Mouse (Mus musculus) limb, embryonic 15.5 days (tissue): ENCODE data around the gene Sorbs2. TPM values are rescaled to one million over a fixed set of nuclear protein-coding genes. Genes with fewer than 3 reads are reported as not detected.
"Not testable (repeated sequence)": the region's sequence is repeated elsewhere in the genome, so short reads cannot be mapped to it uniquely, and the experiment has no call there.

Experiments used
- ATAC-seq: fragments of 200-750 bp; cut with Nextera tagmentation; 2 replicates; pipeline ENCODE4 v1.8.0; 2017; ENCODE audit warnings: low read depth, moderate TSS enrichment; ENCODE audit not compliant: insufficient number of reproducible peaks, low FRiP score, low TSS enrichment
- H3K27ac ChIP-seq: fragments of 300-500 bp; sonication (generic); 2 replicates; pipeline ENCODE4 v1.5.1; 2015; ENCODE audit warnings: moderate library complexity, mild to moderate bottlenecking, inconsistent platforms
- H3K27me3 ChIP-seq: fragments of 300-500 bp; sonication (generic); 2 replicates; pipeline ENCODE4 v1.6.1; 2015; ENCODE audit warnings: inconsistent platforms
- H3K36me3 ChIP-seq: fragments of 300-500 bp; sonication (generic); 2 replicates; pipeline ENCODE4 v1.6.1; 2015; ENCODE audit warnings: inconsistent platforms
- H3K4me1 ChIP-seq: fragments of 300-500 bp; sonication (generic); 2 replicates; pipeline ENCODE4 v1.6.1; 2015; ENCODE audit warnings: inconsistent platforms
- H3K4me2 ChIP-seq: fragments of 300-500 bp; sonication (generic); 2 replicates; pipeline ENCODE4 v1.6.1; 2015; ENCODE audit warnings: mild to moderate bottlenecking, inconsistent platforms
- H3K4me3 ChIP-seq: fragments of 300-500 bp; sonication (generic); 2 replicates; pipeline ENCODE4 v1.5.1; 2015; ENCODE audit warnings: mild to moderate bottlenecking, inconsistent platforms
- H3K9ac ChIP-seq: fragments of 300-500 bp; sonication (generic); 2 replicates; pipeline ENCODE4 v1.6.1; 2015; ENCODE audit warnings: inconsistent platforms
- H3K9me3 ChIP-seq: fragments of 300-500 bp; sonication (generic); 2 replicates; pipeline ENCODE4 v1.6.1; 2016; ENCODE audit warnings: inconsistent platforms
- WGBS: fragments of 180-500 bp; shearing (Covaris S2); methylation state at CpG from one replicate; pipeline ENCODE4 v1.1.7; 2015; 5-methylcytosine and 5-hydroxymethylcytosine counted together
- polyA plus RNA-seq: library from polyadenylated mRNA; unstranded; fragments of >200 nt; fragmentation: Nextera tagmentation; extraction: Ambion mirVana; gene quantifications from 2 replicates; pipeline ENCODE4 v1.2.1, GENCODE M21; 2015

The Sorbs2 gene
- polyA plus RNA-seq, 1 experiment from 2014 or later, result 40.6 TPM

DNA sequence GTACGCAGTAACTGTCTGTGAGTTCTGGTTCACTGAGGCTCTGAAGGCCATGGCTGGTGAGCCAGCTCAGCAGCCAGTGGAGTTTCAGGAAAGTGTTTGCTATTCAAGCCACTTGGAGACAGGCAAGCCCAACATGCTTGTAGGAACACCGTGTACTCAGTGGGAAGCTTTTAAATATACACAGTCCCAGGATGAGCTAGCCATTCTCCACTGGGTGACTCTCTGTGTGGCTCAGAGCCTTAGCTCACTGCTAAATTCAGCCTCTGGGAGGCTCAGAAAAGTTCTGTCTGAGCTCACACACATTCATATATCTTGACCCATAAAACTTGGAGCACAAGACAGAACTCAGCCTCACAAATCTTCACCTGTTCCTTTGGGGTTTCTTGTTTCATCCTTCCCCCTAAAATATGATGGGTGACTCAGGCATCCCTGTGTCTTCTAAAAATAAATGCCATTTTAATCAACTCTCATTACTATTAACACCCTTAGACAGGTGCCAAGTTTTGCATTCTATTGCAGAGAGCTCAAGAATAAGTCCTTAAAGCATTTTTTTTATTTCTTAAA lies 322.5 kb downstream of the Sorbs2 start:
- H3K27ac ChIP-seq, result no peak overlapping the region
- WGBS, result 83% methylated on average over 2 of the region's 2 CpGs
- H3K4me3 ChIP-seq, result no peak overlapping the region
- H3K4me1 ChIP-seq, result no peaks in the 10 kb centered on the region
- no peaks in the 10 kb centered on the region for H3K27me3 ChIP-seq
- H3K9ac ChIP-seq, result no peak overlapping the region
- no peaks in the 10 kb centered on the region for H3K9me3 ChIP-seq
- no peaks in the 10 kb centered on the region for H3K36me3 ChIP-seq
- no peak for ATAC-seq
- H3K4me2 ChIP-seq, result no peak overlapping the region

DNA sequence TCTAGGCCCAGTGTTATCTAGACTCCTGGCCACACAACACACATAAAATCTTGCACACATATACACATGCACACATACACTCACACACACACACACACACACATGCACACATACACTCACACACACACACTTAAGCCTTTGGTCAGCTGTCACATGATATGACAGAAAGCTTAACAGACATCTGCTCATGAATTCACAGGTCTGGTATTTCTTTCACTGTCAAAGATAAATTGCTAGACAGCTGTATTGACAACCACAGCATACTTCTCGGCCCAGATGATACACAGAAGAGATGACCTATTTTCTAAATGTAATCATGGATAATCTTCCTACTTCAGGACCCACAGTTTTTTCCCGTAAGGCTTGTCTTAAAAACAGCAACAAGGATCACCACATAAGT lies 326.3 kb downstream of the Sorbs2 start:
- Histone ChIP-seq H3K4me2 (no peak overlapping the region), H3K27me3 (no peaks in the 10 kb centered on the region), H3K27ac (no peak overlapping the region), H3K4me3 (no peak overlapping the region), H3K9ac (no peak overlapping the region), H3K36me3 (no peaks in the 10 kb centered on the region), H3K4me1 (no peaks in the 10 kb centered on the region), H3K9me3 (no peaks in the 10 kb centered on the region)
- 67% methylated on average over 2 of the region's 2 CpGs for WGBS
- no peak for ATAC-seq

DNA sequence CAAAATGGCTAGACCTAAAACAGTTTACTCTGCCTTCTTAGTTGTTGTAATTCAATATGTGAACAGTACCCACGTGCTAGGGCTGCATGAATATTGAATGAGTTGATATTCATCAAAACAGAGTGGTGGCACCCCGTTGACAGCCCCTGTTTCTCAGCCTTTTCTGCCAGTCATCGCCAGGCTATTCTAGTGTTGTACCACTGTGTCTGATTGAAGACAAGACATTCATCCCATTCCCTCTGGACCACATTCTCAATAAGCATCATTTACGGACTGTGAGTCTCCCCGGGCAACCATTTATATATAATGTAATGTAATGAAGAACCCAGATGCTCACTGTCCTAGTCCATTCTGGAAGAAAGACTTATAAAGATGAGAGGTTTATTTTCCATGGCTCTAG lies 335.7 kb downstream of the Sorbs2 start:
- Histone ChIP-seq H3K9ac (no peak overlapping the region), H3K27ac (no peak overlapping the region), H3K4me1 (0 out of 2 replicates have a peak, but pooled peaks cover 8% of the 10 kb centered on the region), H3K9me3 (no peaks in the 10 kb centered on the region), H3K4me2 (no peak overlapping the region), H3K36me3 (no peaks in the 10 kb centered on the region), H3K27me3 (no peaks in the 10 kb centered on the region), H3K4me3 (no peak overlapping the region)
- ATAC-seq, result no peak
- 83% methylated on average over 5 of the region's 5 CpGs for WGBS

DNA sequence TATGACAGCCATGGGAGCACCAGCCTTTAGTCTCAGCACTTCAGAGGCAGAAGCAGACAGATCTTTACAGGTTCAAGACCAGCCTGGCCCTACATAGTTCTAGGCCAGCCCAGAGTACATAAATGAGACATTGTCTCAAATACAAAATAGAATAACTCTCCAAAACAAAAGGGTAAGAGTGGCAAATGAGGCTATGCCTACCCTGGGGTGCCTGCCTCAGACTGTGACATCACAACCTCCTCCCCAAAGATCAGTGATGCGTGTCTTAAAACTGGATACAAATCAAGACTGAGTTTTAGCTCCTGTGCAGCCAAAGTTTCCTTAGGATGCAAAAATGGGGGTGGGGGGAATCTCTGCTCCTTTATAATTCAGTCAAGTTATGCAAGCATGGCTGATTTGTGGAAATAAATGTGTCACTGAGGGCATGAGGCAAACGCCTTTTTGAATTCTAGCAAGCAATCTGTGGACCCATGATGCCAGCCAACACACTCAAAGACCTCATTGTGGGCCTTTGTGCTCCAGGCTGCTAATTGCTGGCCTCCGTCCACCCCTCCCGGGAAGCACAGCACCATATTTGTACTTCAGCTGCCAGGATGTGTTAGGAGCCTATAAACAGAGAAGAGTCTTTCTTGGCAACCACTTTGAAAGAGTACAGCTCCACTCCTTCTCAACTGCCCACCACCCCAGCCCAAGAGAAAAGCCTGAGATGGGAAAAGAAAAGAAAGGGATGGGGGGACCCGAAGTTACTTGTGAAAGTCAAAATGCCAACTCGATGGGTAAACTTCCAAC lies 336.7 kb downstream of the Sorbs2 start:
- H3K4me2 ChIP-seq, result no peak overlapping the region
- H3K9me3 ChIP-seq, result no peaks in the 10 kb centered on the region
- no peaks in the 10 kb centered on the region for H3K36me3 ChIP-seq
- 0 out of 2 replicates have a peak, but pooled peaks cover 8% of the 10 kb centered on the region for H3K4me1 ChIP-seq
- no peaks in the 10 kb centered on the region for H3K27me3 ChIP-seq
- no peak overlapping the region; the same call in 1 of the 2 replicates for H3K27ac ChIP-seq
- H3K4me3 ChIP-seq, result no peak overlapping the region
- 0 out of 2 replicates have a peak, but pooled peaks have one; percentile 61 for ATAC-seq
- 69% methylated on average over 6 of the region's 6 CpGs for WGBS
- H3K9ac ChIP-seq, result no peak overlapping the region

DNA sequence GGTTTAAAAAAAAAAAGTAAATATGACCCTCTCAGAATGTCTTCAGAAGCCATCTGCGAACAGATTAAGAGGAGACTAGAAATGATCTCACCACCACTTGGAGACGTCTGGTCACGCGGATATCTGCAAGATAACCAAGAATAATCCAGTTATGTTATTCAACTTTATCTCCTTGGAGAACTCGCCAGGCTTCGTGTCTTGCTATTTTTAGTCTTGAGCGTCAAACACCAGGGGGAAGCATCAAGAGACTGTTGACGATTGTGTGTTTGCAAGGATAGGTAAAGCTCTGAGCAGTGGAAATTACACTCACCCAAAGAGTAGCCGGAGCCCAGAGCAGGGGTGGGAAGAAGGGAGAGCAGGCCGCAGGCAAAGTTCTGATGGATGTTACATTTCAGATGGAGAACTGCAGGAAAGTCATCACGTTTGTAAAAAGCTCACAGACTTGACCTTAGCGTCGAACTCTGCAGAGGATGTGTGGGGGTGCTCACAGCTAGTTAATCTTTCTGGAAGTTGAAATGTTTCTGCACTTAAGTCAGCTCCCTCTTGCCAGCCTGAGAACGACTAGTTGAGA lies 337.4 kb downstream of the Sorbs2 start:
- Histone ChIP-seq H3K4me3 (no peak overlapping the region), H3K27ac (peak overlapping the region; percentile 43; the same call in 1 of the 2 replicates), H3K36me3 (no peaks in the 10 kb centered on the region), H3K4me1 (0 out of 2 replicates have a peak, but pooled peaks cover 8% of the 10 kb centered on the region), H3K9ac (no peak overlapping the region), H3K27me3 (no peaks in the 10 kb centered on the region), H3K9me3 (no peaks in the 10 kb centered on the region), H3K4me2 (no peak overlapping the region)
- 62% methylated on average over 14 of the region's 14 CpGs for WGBS
- no peak for ATAC-seq

DNA sequence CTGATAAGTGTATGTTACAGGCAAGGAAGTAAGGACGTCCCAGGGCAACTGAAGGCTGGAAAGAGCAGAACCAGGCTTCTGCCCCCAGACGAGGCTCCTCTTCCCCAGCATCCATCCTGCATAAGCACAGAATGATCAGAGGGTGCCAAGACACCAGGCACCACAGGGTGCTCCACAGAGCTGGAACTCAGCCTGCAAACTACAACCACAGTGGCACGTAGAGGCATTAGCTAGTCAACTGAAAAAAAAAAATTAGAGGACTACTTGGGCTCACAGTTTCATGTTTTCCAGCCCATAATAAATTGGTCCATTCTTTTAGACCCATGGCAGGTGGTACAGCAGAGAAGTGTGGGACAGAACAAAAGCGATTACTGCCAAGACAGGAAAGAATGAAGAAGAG lies 338.3 kb downstream of the Sorbs2 start:
- no peak overlapping the region for H3K9ac ChIP-seq
- 0 out of 2 replicates have a peak, but pooled peaks cover 8% of the 10 kb centered on the region for H3K4me1 ChIP-seq
- no peaks in the 10 kb centered on the region for H3K27me3 ChIP-seq
- no peaks in the 10 kb centered on the region for H3K9me3 ChIP-seq
- no peak for ATAC-seq
- H3K36me3 ChIP-seq, result no peaks in the 10 kb centered on the region
- no peak overlapping the region for H3K4me2 ChIP-seq
- H3K4me3 ChIP-seq, result no peak overlapping the region
- WGBS, result 77% methylated on average over 4 of the region's 4 CpGs
- H3K27ac ChIP-seq, result no peak overlapping the region

DNA sequence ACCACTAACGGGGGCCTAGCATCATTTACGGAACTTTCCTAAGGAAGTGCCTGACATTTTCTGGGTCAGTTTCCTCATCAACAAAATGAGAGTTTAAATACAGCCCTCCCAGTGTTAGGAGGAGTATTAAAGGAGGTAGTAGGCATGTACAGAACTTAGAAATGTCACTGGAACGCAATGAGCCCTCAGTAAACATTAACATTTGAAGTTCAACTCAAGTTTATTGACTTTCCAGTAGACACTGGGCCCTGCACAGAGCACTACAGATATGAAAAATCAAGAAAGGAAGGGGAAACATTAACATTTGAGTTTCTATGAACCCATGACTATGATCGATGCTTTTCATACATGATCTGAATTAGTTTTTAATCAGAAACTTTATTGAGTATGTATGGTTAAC lies 347.5 kb downstream of the Sorbs2 start:
- H3K9me3 ChIP-seq, result no peaks in the 10 kb centered on the region
- peaks cover 16% of the 10 kb centered on the region for H3K4me1 ChIP-seq
- H3K27me3 ChIP-seq, result no peaks in the 10 kb centered on the region
- no peak overlapping the region for H3K9ac ChIP-seq
- no peaks in the 10 kb centered on the region for H3K36me3 ChIP-seq
- WGBS, result 85% methylated on average over 4 of the region's 4 CpGs
- no peak for ATAC-seq
- no peak overlapping the region for H3K27ac ChIP-seq
- H3K4me2 ChIP-seq, result no peak overlapping the region
- no peak overlapping the region for H3K4me3 ChIP-seq

DNA sequence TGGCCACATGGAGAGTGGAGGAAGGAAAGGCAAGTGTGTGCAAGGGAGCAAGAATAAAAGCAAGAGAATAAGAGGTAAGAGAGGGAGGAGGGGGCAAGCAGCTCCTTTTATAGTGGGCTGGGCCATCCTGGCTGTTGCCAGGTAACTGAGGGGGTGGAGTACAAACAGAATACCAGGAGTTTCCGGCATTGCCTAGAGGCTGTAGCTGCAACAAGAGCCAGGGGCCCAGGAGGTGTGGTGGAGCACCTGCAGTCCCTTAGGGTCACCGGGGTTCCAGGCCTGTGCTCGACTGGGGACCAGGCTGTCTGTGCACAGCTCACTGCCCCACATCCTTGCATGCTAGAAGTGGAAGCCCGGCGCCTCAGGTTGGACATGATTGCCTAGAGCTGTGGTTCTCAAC lies 350.1 kb downstream of the Sorbs2 start:
- Histone ChIP-seq H3K4me1 (peaks cover 16% of the 10 kb centered on the region), H3K36me3 (no peaks in the 10 kb centered on the region), H3K4me2 (no peak overlapping the region), H3K27me3 (no peaks in the 10 kb centered on the region), H3K4me3 (no peak overlapping the region), H3K9me3 (no peaks in the 10 kb centered on the region), H3K27ac (no peak overlapping the region), H3K9ac (no peak overlapping the region)
- WGBS, result 26% methylated on average over 5 of the region's 5 CpGs
- no peak for ATAC-seq

DNA sequence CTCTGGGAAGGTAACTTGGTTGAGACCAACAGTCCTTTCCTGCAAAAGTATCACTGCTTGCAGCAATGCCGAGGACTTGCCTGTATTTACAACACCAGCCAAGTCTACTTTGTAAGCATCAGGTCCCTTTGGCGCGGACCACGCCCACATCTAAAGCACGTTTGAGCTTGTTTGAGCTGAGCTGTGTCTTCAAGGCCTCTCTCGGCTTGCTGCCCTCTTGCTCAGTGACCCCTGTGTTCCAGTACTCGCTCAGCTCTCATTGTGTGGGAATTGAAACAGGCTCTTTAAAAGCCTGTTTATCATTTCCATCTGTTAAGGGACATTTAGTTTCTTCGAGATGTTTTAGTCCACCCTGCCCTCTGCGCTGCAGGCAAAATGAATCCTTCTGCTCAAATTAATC lies 350.8 kb downstream of the Sorbs2 start:
- Histone ChIP-seq H3K9me3 (no peaks in the 10 kb centered on the region), H3K4me1 (peaks cover 16% of the 10 kb centered on the region), H3K36me3 (no peaks in the 10 kb centered on the region), H3K9ac (no peak overlapping the region), H3K4me2 (no peak overlapping the region), H3K4me3 (no peak overlapping the region), H3K27me3 (no peaks in the 10 kb centered on the region), H3K27ac (0 out of 2 replicates have a peak overlapping the region, but pooled peaks have one; percentile 40)
- 12% methylated on average over 9 of the region's 9 CpGs for WGBS
- ATAC-seq, result no peak

DNA sequence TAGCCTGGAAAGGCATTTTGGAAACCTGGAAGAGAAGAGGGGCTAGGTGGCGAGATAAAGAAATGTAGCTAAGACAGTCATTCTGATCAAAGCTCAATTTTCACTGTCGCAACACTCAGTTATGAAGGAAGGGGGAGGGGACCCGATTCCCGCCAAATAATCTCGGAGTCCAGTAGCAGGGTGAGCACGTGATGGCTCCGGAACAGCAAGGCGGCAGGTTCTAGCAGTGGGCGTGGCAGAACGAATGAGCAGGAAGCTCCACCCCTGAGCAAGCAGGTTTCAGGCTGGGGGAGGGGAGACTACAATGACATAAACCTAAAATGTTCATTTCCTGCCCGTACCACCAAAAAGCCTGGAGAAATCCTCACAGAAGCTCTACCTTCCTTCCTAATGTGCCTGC lies 364.0 kb downstream of the Sorbs2 start:
- H3K36me3 ChIP-seq, H3K9me3 ChIP-seq, H3K4me2 ChIP-seq, H3K4me3 ChIP-seq, ATAC-seq, H3K27me3 ChIP-seq, H3K9ac ChIP-seq: not testable (repeated sequence)
- peaks cover 23% of the 10 kb centered on the region for H3K4me1 ChIP-seq
- peak overlapping the region; percentile 48; the same call in 1 of the 2 replicates for H3K27ac ChIP-seq
- WGBS, result 72% methylated on average over 11 of the region's 11 CpGs

DNA sequence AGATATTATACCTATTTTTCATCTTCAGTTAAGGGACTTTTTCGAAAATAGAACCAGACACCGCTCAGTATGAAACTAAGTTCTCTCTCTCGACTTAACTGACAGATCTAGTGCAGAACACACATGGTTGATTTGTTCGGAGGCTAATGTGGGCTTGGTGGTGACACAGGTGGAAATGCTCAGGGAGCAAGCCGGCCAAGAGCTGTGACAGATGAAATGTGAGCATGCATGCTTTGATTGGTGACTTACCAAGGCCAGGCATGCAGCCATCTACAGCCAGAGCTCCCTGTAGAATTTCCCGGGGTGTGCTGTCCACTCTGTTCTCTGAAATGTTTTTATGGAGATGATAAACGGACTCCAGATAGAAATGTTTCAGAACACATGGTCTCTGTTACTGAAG lies 364.5 kb downstream of the Sorbs2 start:
- H3K27ac ChIP-seq, result peak overlapping the region; percentile 48
- no peaks in the 10 kb centered on the region for H3K27me3 ChIP-seq
- no peak overlapping the region for H3K9ac ChIP-seq
- H3K4me2 ChIP-seq, result no peak overlapping the region
- H3K36me3 ChIP-seq, result no peaks in the 10 kb centered on the region
- ATAC-seq, result 0 out of 2 replicates have a peak, but pooled peaks have one; percentile 32
- peaks cover 25% of the 10 kb centered on the region for H3K4me1 ChIP-seq
- no peaks in the 10 kb centered on the region for H3K9me3 ChIP-seq
- H3K4me3 ChIP-seq, result no peak overlapping the region
- 48% methylated on average over 7 of the region's 7 CpGs for WGBS
